Mouse (Mus musculus) gonadal fat pad, adult 2 months (tissue): ENCODE measurements around the gene Snca. TPM values are rescaled to one million over a fixed set of nuclear protein-coding genes. Genes with fewer than 3 reads are reported as not detected.

ENCODE experiments used
- DNase-seq: peaks from one replicate; pipeline ENCODE4 v3.0.0-alpha.2; 2012; ENCODE audit warnings: low read depth
- polyA plus RNA-seq: library from polyadenylated mRNA; depleted of rRNA; stranded (reverse); fragments of >200 nt; gene quantifications from 2 replicates; pipeline ENCODE4 v1.2.3, GENCODE M21; 2012; rRNA removed

The Snca gene
- polyA plus RNA-seq = 1.1 and 2.9 TPM in 2 replicates

DNA sequence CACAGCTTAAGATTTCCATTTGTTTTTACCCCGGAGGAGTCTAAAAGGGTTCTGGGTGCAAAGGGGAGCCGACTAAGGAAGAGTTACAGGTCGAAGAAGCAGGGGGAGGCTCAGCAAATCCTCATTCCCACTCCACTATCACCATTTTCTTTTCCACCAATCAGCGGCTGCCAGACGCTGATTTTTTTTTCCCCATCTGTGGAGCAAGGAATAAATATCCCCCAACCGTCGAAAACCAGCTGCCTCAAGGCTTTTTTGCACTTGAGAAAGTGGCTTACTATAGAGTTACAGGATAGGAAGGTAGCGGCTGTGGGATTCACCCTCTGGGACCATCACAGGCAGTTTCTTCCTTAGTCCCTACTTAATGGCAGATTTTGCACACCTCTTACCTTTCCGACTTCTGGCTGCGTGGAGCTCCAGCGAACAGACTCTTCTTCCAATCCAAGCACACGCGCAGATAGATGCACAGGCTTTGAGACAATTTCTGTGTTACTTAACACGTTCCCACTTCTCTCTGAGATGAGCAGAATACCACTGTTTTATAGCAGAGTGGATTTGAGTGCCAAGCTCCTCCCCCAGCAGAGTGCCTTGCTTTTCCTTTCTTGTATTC lies at the start of gene Snca:
Gene Snca, minus strand, starts transcription at position 574 of the 610 bp plus-strand sequence.
- DNase-seq = no peak

- DNase-seq = no peak
Measured at GRCm38 (mm10) chr6:60870126-60870525, 40.5 kb upstream of the Snca start.

DNA sequence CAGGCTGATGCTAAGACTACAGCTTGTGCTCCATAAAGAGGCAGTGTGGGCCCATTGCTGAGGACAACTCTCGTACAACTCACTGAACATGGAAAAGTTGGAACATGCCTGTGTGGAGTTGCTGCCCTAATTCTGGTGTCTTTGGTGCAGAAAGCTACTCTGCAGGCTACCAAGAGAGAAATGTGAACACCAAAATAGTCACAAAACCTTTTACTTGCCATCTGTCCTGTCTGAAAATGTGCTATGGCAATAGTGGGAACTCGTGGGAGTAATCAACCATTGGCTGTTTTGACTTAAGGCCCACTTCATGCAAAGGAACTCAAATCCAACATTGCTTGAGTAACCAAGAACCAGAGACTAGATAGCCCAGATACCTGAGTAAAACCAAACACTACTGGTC lies 26.9 kb upstream of the Snca start:
- DNase-seq = no peak

DNA sequence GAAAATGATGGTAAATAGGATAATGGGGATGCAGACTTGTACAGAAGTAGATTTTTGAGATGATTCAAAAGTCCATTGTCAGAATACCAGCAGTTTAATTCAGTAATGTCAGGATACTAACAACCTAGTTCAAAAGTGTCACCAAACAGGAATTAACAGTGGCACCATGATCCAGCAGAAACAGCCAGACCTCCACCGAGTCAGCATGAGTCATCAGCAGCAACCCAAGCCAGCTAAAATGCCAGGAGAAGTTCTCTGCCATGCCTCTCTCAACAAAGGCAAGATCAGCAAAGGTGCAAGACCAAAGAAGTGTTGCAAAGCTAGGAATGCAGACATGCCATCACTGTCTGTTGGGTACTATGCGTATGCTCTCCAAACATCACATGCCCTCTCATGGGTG lies 22.0 kb upstream of the Snca start:
- DNase-seq = no peak

- no peak for DNase-seq
Measured at GRCm38 (mm10) chr6:60828429-60829264, 1.0 kb downstream of the Snca start.

DNA sequence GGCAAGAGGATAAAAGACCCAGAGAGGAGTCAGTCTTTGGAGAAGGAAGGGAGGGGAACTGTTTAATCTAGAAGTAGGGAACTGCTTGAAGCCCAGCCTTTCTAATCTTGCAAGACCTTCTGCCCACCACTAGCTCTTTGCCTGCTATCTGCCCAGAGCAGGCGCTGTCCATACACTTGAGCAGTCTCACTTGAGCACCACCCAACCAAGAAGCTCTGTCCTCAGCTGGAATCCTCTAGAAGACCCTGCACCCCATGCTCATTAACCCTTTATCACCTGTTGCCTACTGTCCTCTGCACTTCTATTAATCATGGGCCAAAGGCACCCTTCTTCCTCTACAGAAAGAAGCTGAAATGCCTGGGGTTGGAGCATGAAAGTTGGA lies 1.6 kb downstream of the Snca start:
- DNase-seq = no peak

- no peak for DNase-seq
Measured at GRCm38 (mm10) chr6:60827290-60827689, 2.4 kb downstream of the Snca start.

- no peak for DNase-seq
Measured at GRCm38 (mm10) chr6:60819272-60819671, 10.4 kb downstream of the Snca start.

DNA sequence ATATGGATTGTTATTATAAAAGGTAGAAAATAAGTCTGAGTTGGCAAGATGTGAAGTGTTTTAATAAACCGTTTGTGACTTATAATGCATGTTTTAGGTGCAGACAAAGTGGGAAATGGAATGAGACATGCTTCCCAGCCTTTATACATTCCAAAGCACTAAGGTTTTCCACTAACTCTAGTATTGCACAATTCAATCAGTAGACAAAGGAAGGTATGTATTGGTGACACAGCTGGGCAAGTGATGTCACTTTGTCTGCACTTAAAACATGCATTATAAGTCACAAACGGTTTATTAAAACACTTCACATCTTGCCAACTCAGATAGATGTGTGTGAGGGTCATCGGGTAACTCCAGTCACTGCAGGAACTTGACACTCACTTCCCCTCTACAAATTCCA lies 16.1 kb downstream of the Snca start:
- DNase-seq = no peak

DNA sequence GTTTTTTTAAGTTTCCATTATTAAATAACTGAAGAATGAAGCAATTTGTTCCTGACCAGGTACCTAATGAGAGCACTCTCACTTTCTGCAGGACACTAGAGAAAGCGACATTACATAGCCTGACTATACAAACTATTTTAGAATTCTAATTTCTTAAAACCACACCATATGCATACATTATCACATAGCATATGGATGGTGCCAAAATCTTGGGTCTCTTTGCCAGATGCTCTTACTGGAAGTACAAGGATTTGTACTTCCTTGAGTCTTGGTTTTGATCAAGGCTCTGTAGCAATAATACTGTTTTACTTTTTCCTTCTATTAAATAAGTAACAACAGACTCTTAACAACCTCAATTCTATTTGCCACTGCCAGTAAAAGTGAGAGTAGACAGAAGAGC lies 31.4 kb downstream of the Snca start:
- no peak for DNase-seq

- no peak for DNase-seq
Measured at GRCm38 (mm10) chr6:60793659-60794365, 35.8 kb downstream of the Snca start.

DNA sequence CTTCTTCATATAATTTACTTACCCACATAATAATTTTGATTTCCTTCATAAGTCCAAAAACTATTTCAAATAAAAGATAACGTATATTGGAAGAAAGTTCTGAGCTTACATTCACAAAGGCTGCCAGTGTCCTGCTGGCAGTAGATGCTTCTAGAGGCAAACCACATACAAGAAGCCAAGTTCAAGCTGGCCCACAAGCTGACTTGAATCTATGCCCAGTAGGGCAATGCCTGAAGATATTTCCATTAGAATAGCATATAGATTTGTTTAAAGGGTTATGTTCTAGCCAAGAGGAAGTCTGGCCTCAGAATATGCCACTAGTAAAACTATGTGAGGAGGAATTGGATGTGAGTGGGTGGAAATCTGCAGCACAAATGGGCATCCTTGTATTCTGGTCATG lies 42.7 kb downstream of the Snca start:
- peak; percentile 22 for DNase-seq

GRCm38 (mm10) chr6:60771899-60772298 lies 57.8 kb downstream of the Snca start:
- DNase-seq = no peak

- DNase-seq = no peak
Measured at GRCm38 (mm10) chr6:60765696-60766095, 64.0 kb downstream of the Snca start.

GRCm38 (mm10) chr6:60762864-60763263 lies 66.8 kb downstream of the Snca start:
- no peak for DNase-seq

DNA sequence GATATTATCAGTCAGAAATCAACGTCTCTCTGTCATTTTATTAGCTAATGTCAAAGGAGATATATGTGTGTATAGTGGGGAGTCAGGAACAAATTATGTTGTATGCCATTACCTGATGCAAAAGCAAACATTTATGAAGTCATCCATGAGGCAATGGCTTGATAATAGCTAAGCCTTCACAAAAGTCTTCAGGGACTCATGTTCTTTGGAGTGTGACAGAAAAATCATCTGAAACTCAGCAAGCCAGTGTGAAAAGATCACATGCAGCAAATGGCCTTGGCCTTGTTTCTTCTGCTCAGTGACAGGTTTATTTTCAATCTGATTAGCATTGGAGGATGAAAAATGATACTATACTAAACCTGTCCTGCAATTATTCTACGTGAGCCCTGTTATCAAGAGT lies 67.9 kb downstream of the Snca start:
- DNase-seq = no peak

DNA sequence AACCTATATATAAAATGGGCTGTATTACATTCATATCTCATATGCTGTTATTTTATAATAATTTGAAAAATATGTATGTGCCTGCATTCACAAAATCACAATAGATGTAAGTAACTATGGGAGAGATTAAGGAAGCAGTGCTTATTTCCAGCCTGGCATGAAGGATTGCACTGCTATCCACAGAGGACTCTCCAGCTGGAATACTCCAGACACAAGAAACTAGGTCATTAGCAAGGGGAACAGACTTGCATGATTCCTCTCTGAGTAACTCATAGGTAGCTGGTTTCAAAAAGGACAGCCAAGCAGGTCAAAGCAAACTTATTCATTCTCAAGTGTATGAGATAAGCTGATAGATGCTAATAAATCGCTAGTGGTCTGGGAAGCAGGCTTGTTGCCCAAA lies 74.7 kb downstream of the Snca start:
- no peak for DNase-seq

DNA sequence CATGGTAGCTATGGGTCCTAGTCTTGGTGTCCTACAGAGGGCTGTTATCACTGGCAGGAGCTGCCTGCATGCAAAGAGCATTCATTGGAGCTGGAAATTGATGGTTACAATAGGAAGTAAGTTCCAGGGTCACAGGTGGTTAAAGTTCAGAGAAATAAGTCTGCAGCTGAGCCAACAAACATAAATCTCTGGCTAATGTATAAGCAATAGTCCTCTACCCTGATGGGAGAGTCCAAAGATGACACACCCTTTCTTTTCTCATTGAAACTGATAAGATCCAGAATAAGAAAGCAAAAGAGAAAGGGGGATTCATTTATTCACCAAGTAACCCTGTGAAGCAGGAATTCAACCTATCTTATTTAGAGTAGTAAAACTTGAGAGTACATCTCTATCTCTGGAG lies 83.7 kb downstream of the Snca start:
- no peak for DNase-seq

DNA sequence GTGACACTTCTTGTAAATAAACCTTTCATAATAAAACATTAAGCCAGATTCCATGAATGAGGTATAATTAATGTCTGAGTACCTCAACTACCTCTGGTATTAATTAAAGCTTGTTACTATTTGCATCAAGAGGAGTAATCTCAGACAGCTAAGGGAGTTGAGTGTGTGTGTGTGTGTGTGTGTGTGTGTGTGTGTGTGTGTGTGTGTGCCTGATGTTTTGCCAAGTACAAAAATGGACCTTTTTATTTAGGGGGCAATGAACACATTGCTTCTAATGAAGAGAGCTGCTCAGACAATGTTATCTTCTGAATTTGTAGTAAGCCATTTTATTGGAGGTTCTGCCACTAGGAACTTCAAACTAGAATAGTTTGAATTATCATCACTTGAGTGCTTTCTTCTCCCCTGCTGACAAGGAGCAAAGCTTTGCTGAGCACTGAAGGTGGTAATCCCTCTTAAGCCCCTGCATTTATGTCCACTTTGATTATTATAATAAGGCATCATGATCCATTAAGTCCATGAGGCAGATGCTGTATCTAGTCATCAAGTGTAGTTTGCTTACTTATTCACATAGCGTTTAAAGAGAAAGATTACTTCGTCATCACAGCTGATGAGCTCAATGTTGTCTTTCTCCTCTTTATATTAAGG lies 88.1 kb downstream of the Snca start:
- DNase-seq = no peak

DNA sequence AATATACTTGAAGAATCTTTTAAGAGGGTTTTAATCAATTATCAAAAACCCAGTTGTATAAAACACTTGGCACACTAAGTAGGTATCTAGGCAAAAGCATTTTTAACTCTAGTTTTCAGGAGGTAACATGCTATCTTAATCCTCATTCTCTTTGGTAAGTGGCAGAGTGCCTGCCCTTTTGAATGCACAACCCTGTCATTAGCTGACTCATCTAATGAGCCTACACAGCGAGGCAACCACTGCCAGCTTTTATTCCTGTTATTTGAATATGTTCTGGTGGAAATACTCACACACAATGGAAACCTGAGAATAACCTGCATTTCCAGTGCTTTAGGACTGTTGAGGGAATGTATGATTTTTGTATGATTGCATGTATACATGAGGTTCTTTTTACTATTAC lies 89.9 kb downstream of the Snca start:
- DNase-seq = no peak

GRCm38 (mm10) chr6:60731164-60731563 lies 98.5 kb downstream of the Snca start:
- no peak for DNase-seq

DNA sequence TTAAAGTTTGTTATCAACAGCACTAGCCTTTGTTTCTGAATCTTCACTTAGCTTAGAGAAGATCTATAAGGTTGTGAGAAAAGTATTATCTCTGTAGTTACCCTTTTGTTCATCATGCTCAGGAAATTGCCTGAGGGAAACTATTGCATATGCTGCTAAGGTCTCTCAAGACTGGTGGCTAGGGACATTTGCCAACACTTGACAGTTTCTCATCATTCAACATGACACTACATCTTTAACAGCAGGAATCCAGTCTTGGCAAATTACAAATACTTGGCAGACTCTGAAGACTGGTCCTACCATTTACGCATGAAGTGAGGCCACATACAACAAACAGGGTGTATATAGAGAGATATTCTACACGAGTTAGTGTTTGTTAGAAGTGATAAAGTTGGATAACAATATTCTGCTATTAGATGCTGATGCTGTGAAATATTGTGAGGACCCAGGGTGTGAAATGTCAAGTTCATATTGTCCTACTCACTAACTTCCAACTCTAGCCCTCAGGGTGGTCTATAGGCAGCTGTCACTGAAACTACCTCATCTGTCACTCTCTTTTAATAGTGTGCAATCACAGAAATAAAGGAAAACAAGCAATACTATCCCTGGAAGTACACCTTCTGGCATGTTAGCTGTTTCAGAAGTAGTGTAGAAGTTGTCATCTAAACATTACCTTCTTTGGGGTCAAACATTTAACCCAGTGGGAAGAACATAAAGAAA lies 105.4 kb downstream of the Snca start:
- DNase-seq = no peak
